Mouse (Mus musculus): ENCODE data around the gene Tacr1.

- TF ChIP-seq CTCF (IDR thresholded peaks at IDR 0.05) (no peak), EP300 (IDR thresholded peaks at IDR 0.05) (no peak)
Observed at GRCm38 (mm10) chr6:82401595-82402451, at the start of gene Tacr1.

All from lung, postnatal 0 days (tissue).